Mouse (Mus musculus) limb, embryonic 14.5 days (tissue): ENCODE results near the gene Rbfox1. TPM values are rescaled to one million over a fixed set of nuclear protein-coding genes. Genes with fewer than 3 reads are reported as not detected.
A peak's percentile ranks its signal among the peaks of the same experiment; 100 is the strongest.

ENCODE experiments used
- ATAC-seq: fragments of 200-750 bp; cut with Nextera tagmentation; 2 replicates; pipeline ENCODE4 v1.8.0; 2017; ENCODE audit warnings: low read depth, moderate number of reproducible peaks, moderate TSS enrichment; ENCODE audit not compliant: low FRiP score
- DNase-seq: peaks from one replicate; pipeline ENCODE4 v3.0.0-alpha.2; 2015; ENCODE audit warnings: low spot score
- H3K27ac ChIP-seq: fragments of 300-500 bp; sonication (generic); replicated peaks from 2 replicates; pipeline ENCODE4 v1.5.1; 2014; ENCODE audit warnings: low read depth, mild to moderate bottlenecking, low read length, moderate library complexity, mixed read lengths
- H3K27me3 ChIP-seq: fragments of 300-500 bp; sonication (generic); 2 replicates; pipeline ENCODE4 v1.6.1; 2014; ENCODE audit warnings: low read length, mixed read lengths; ENCODE audit not compliant: control insufficient read depth, insufficient read depth
- H3K36me3 ChIP-seq: fragments of 300-500 bp; sonication (generic); 2 replicates; pipeline ENCODE4 v1.6.1; 2014; ENCODE audit warnings: mild to moderate bottlenecking, low read length, moderate library complexity, mixed read lengths; ENCODE audit not compliant: control insufficient read depth, insufficient read depth
- H3K4me1 ChIP-seq: fragments of 300-500 bp; sonication (generic); 2 replicates; pipeline ENCODE4 v1.6.1; 2014; ENCODE audit warnings: antibody characterized with exemption, low read length, mixed read lengths; ENCODE audit not compliant: control insufficient read depth, insufficient read depth
- H3K4me2 ChIP-seq: fragments of 300-500 bp; sonication (generic); replicated peaks from 2 replicates; pipeline ENCODE4 v1.6.1; 2014; ENCODE audit warnings: low read depth, mild to moderate bottlenecking, low read length, moderate library complexity; ENCODE audit not compliant: severe bottlenecking
- H3K4me3 ChIP-seq: fragments of 300-500 bp; sonication (generic); replicated peaks from 2 replicates; pipeline ENCODE4 v1.5.1; 2014; ENCODE audit warnings: low read length
- H3K9ac ChIP-seq: fragments of 300-500 bp; sonication (generic); 2 replicates; pipeline ENCODE4 v1.6.1; 2014; ENCODE audit warnings: mild to moderate bottlenecking, low read depth, low read length, moderate library complexity; ENCODE audit not compliant: severe bottlenecking
- H3K9me3 ChIP-seq: fragments of 300-500 bp; sonication (generic); 2 replicates; pipeline ENCODE4 v1.6.1; 2016; ENCODE audit warnings: low read length; ENCODE audit not compliant: control insufficient read depth
- POLR2A ChIP-seq: fragments of 200-500 bp; IDR thresholded peaks from 2 replicates; pipeline ENCODE4 v1.8.0; 2012; ENCODE audit warnings: inconsistent platforms, mild to moderate bottlenecking, moderate library complexity, borderline replicate concordance; ENCODE audit not compliant: insufficient read depth, insufficient read length; ENCODE audit errors: extremely low read depth
- WGBS: fragments of 180-500 bp; shearing (Covaris S2); extraction: QIAGEN DNeasy Blood & Tissue Kit; methylation state at CpG from one replicate; pipeline ENCODE4 v1.1.7; 2014; 5-methylcytosine and 5-hydroxymethylcytosine counted together
- polyA plus RNA-seq, 2 experiments: library from polyadenylated mRNA; depleted of rRNA in 1 of 2; stranded (reverse) in 1 of 2; unstranded in 1 of 2; fragments of >200 nt; fragmentation: Nextera tagmentation in 1 of 2; extraction: Ambion mirVana in 1 of 2; gene quantifications; 2 replicates each; pipeline versions ENCODE4 v1.2.1 to v1.2.3; 2012 to 2014

Gene Rbfox1
- polyA plus RNA-seq, 2 experiments, result 3.8 to 6.0 TPM

DNA sequence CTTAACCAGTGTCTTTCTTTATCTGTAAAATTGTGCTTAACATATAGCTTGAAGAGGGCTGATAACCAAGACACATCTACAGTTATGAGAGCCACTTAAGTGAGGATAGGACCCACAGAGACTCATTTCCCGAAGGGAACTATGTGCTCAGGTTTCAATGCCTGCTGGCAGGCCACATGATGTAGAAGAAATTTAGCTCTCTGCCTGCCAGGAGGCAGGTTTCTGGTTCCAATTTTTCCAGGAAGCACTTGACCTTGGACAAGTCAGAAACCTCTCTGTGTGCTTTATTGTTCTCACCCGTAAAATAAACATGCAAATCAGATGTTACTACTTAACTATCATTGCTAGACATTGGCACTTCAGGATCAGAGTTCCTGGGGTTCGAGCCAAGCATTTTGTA is 1033.5 kb downstream of the Rbfox1 start:
- Histone ChIP-seq H3K27ac (no peak overlapping the region), H3K9ac (no peak overlapping the region), H3K4me2 (no peak overlapping the region), H3K9me3 (no peaks in the 10 kb centered on the region), H3K4me3 (no peak overlapping the region), H3K27me3 (no peaks in the 10 kb centered on the region), H3K36me3 (no peaks in the 10 kb centered on the region), H3K4me1 (peaks cover 4% of the 10 kb centered on the region; the same call in 1 of the 2 replicates)
- ATAC-seq (no peak), DNase-seq (no peak)
- no peak for TF ChIP-seq POLR2A
- WGBS, result 23% methylated on average over 3 of the region's 3 CpGs

DNA sequence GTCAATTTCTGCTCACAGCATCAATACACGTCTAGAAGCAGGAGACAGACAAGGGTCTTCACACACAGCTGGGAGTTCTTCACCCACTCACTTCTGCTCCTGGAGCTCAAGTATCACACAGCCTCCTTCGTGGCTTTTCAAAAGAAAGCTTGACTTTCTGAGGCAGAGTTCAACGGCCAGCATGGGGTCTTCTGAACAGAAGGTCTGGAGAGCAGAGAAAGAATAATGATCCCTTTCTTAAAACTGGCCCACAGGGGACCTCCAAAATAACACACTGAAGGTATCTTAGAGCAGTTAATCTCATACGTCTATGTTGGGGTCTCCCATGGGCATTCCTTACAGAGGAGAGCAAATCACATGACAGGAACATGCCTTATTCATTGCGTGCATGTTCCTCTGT is 1034.5 kb downstream of the Rbfox1 start:
- H3K27ac ChIP-seq, result no peak overlapping the region
- H3K9ac ChIP-seq, result no peak overlapping the region
- WGBS, result 25% methylated on average over 5 of the region's 5 CpGs
- DNase-seq (no peak), ATAC-seq (no peak)
- H3K27me3 ChIP-seq, result no peaks in the 10 kb centered on the region
- H3K4me2 ChIP-seq, result no peak overlapping the region
- H3K4me3 ChIP-seq, result no peak overlapping the region
- H3K36me3 ChIP-seq, result no peaks in the 10 kb centered on the region
- TF ChIP-seq POLR2A, result no peak
- H3K9me3 ChIP-seq, result no peaks in the 10 kb centered on the region
- peaks cover 4% of the 10 kb centered on the region; the same call in 1 of the 2 replicates for H3K4me1 ChIP-seq

DNA sequence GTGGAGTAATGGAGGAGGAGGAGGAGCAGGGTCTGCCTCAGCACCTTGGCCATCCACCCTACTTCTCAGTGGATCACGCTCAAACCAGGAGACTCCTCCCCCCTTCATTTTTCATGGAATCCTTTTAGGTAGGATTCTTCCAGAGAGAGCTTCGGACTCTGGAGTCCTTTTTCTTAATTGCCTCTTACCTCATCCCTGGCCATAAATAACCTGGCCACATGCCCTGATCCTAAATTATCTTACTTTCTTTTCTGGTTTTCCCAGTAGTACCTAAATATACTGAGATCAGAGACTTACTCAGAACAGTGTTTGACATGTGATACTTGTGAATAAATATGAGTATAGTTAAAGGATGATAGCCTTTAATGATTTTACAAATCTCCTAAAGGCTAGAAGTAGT is 1042.5 kb downstream of the Rbfox1 start:
- no peak for DNase-seq
- no peaks in the 10 kb centered on the region for H3K4me1 ChIP-seq
- WGBS, result 64% methylated on average over 2 of the region's 2 CpGs

GRCm38 (mm10) chr16:6930795-6931194 is 1045.6 kb downstream of the Rbfox1 start:
- H3K36me3 ChIP-seq, result no peaks in the 10 kb centered on the region
- 53% methylated on average over 3 of the region's 3 CpGs for WGBS
- no peaks in the 10 kb centered on the region for H3K9me3 ChIP-seq
- TF ChIP-seq POLR2A, result no peak
- H3K27ac ChIP-seq, result no peak overlapping the region
- H3K9ac ChIP-seq, result no peak overlapping the region
- DNase-seq (peak; percentile 44), ATAC-seq (no peak)
- no peak overlapping the region for H3K4me2 ChIP-seq
- H3K4me1 ChIP-seq, result no peaks in the 10 kb centered on the region
- H3K27me3 ChIP-seq, result no peaks in the 10 kb centered on the region
- no peak overlapping the region for H3K4me3 ChIP-seq

More for the DNA sequence above, 1042.5 kb downstream of the Rbfox1 start:
- no peak for ATAC-seq
- no peak for TF ChIP-seq POLR2A
- Histone ChIP-seq H3K27me3 (no peaks in the 10 kb centered on the region), H3K36me3 (no peaks in the 10 kb centered on the region), H3K4me2 (no peak overlapping the region), H3K27ac (no peak overlapping the region), H3K4me3 (no peak overlapping the region), H3K9me3 (no peaks in the 10 kb centered on the region), H3K9ac (no peak overlapping the region)

- Histone ChIP-seq H3K27me3 (no peaks in the 10 kb centered on the region), H3K4me3 (no peak overlapping the region), H3K4me2 (no peak overlapping the region), H3K4me1 (no peaks in the 10 kb centered on the region), H3K27ac (no peak overlapping the region), H3K9me3 (no peaks in the 10 kb centered on the region), H3K9ac (no peak overlapping the region), H3K36me3 (no peaks in the 10 kb centered on the region)
- no peak for TF ChIP-seq POLR2A
- 82% methylated on average over 6 of the region's 6 CpGs for WGBS
- ATAC-seq (no peak), DNase-seq (no peak)
Measured at GRCm38 (mm10) chr16:6946151-6946550, 1061.0 kb downstream of the Rbfox1 start.

DNA sequence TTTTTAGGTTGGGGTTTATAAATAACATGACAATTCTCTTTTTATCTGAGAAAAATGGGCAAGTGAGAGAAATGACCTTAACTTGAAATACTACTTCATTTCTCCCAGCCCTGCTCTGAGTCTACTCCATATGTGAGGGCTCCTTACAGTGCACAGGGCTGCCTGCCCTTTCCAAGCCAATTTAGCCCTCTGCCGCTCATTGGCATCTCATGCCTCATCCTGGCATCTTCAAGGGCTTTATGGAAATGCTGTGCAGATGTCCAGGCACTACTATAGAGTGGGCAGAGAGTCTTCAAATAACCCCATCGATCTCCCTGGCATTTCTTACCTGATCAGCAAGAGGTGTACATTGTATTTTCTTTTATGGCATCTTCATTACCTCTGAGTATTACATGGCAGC is 1064.5 kb downstream of the Rbfox1 start:
- DNase-seq (no peak), ATAC-seq (no peak)
- Histone ChIP-seq H3K4me1 (no peaks in the 10 kb centered on the region), H3K27me3 (no peaks in the 10 kb centered on the region), H3K27ac (no peak overlapping the region), H3K9ac (no peak overlapping the region), H3K9me3 (no peaks in the 10 kb centered on the region), H3K36me3 (no peaks in the 10 kb centered on the region), H3K4me3 (no peak overlapping the region), H3K4me2 (no peak overlapping the region)
- no peak for TF ChIP-seq POLR2A
- WGBS, result 76% methylated on average over 2 of the region's 2 CpGs
